Mouse (Mus musculus) testis, adult 2 months (tissue): ENCODE results near the gene Cdh22.

Source experiments
- CTCF ChIP-seq: fragments of 200-500 bp; IDR thresholded peaks from 2 replicates; pipeline ENCODE4 v1.5.1; 2012; ENCODE audit warnings: low read depth, mild to moderate bottlenecking, inconsistent platforms, low read length, moderate library complexity; ENCODE audit not compliant: control insufficient read depth, insufficient read depth, insufficient replicate concordance
- POLR2A ChIP-seq: fragments of 200-500 bp; IDR thresholded peaks from 2 replicates; pipeline ENCODE4 v1.6.1; 2012; ENCODE audit warnings: low read depth, mild to moderate bottlenecking, inconsistent platforms, low read length, moderate library complexity; ENCODE audit not compliant: control insufficient read depth

DNA sequence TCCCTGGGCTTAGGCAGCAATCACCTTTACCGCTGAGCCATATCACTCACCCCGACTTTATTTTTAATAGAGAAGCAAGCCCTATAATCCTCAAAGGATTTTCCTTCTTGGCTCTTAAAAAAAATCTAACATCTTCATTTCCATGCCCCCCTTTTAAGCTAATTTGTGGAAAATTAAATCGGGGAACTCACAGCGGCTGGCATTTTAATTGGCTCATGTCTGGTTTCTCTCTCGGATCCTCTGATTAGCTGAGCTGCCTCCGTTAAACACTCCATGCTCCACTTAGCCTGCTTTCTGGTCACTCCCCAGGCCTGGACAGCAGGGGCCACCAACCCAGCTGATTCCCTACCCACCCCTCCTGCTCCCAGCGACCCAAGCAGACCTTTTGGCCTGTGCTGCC lies 142.3 kb downstream of the Cdh22 start:
- TF ChIP-seq POLR2A (no peak), CTCF (no peak)
